Mouse (Mus musculus) mesoderm, embryonic 11.5 days (tissue): Measurements from ENCODE around the gene Glt8d2.
A peak's percentile ranks its signal among the peaks of the same experiment; 100 is the strongest.
"Not testable (repeated sequence)": the region's sequence is repeated elsewhere in the genome, so short reads cannot be mapped to it uniquely, and the experiment has no call there.

Experiments used
- DNase-seq: peaks from one replicate; pipeline ENCODE4 v3.0.0-alpha.2; 2012; ENCODE audit warnings: low read depth, low spot score

The Glt8d2 gene

DNA sequence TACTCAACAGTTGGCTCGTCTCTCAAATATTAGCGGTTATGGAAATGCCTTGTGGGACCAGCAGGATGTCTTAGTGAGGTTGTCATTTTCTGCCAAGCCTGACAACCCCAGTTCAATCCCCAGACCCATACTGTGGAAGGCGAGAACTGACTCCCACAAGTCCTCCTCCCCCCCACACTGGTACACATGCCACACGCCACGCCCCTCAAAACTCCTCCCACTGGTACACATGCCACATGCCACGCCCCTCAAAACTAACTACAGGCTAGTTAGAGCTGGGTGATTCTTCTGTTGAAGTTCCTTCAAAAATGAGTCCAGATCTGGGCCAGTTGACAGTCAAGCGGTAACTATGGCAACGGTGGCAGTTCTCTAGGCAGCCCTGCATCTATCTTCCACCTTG lies 44.4 kb downstream of the Glt8d2 start:
- DNase-seq: no peak

DNA sequence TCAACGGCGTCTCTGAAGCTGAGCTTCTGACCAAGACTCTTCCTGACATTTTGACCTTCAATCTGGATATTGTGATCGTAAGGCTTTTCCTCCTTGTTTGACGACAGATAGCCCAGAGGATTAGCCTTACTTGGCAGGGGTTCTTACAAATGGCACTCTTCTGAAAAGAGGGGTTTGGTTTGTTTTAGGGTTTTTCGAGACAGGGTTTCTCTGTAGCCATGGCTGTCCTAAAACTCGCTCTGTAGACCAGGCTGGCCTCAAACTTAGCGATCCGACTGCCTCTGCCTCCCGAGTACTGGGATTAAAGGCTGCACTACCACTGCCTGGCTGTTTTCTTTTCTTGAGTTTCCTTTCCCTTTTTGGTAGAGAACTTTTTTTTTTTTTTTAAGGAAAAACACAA lies 49.0 kb downstream of the Glt8d2 start:
- no peak for DNase-seq

DNA sequence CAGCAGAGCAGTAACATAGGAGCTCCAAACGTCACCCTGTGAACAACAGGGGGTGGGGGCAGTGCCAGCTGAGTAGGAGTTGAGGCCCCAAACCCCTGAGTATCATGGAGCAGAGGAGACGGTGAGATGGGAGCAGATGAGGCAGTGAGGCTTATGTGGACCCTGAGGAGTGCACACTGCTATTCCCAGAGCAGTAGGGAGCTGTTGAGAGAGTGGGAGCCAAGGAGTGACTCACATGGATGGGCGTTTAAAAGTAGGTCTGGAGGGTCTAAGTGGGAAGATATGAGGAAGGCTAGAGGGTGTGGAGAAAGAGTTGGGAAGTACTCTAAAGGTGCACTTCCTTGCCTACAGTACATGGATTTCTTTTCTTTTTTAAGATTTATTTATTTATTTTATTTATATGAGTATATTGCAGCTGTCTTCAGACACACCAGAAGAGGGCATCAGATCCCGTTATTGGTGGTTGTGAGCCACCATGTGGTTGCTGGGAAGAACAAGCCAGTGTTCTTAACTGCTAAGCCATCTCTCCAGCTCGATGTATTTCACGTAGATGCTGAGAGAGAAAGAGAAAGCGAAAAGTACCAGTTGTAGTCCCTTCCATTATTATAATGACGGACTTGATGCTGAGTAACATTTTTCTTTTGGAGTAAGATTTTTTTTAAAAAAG lies 51.3 kb downstream of the Glt8d2 start:
- DNase-seq: no peak

DNA sequence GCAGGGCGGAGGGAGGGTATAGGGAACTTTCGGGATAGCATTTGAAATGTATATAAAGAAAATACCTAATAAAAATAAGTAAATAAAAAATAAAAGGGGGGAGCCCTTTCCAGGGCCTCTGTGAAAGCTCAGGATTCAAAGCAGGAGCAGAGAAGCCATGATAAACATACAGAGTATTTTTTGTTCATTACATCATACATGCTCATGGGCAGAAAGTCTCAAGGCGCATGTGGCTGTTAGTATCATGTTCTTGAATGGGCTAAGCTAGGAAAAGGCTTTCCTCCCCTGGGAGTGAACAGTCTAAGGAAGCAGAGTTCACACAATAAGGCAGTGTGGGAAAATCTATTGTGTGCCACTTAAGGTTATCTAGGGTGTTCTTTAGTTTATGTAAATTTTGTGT lies 54.1 kb downstream of the Glt8d2 start:
- DNase-seq: no peak

DNA sequence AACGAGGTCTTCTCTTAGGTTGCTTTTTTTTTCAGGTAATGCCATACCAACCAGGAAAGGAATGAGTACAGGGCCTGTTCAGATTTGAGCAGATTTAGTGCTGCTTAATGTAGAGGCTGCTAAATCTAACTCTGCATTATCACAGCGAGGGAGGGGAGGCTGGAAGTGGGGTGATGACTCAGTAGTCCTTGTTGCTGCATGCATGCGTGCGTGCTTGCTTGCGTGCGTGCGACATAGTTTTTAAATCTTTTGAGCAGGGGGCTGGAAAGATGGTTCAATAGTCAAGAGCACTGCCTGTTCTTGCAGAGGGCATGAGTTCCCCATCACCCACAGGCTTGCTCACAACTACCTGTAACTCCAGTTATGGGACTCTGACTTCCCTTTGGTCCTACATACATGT lies 56.1 kb downstream of the Glt8d2 start:
- no peak for DNase-seq

DNA sequence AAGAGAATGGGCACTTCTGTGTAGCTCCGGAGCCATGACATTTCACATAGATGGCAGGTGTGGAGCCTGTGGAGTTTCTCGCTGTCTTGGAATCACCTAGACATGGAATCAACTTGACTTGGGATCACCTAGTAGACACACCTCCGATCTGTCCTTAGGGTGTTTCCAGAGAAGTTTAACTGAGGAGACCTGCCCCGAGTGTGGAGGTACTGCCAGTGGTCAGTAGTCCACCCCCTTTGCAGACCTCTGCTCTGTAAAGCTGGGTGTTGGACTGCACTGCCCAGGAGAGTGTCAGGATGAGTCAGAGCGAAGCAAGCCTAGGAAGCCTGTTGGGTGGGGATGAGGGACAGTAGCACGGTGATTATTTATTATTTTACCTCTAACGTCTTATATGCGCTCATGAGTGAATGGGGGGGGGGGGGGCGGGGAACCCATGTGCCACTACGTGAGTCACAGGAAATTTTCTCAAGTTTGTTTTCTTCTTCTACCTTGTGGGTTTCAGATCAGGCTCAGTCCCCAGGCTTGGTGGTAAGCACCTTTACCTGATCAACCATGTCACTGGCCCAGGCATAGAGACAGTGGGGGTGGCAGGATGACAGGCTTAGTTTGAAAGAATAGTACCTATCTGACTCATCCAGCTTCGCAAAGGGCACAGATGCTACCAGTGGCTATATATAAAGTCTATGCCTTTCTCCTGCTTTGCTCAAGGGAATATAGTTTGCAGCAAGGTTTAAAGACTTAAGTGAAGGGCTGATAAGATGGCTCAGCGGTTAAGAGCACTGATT lies 57.8 kb downstream of the Glt8d2 start:
- no peak for DNase-seq

DNA sequence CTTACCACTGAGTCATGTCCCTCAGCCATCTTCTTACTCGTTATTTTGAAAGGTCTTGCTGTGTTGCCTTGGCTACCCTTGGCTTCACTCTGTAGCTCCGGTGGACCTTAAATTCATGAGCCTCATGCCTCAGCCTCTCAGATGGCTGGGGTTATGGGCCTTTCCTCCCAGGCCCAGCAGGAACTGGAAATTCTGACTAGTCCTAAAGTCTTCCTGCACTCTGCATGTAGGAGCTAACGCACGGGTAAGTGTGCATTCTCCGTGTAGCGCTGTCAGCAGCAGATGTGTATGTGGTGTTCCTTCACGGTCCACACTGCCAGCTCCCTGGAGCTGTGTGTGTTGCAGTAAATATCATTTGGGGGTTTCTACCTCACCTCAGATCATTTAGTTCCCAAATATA lies 59.3 kb downstream of the Glt8d2 start:
- no peak for DNase-seq

DNA sequence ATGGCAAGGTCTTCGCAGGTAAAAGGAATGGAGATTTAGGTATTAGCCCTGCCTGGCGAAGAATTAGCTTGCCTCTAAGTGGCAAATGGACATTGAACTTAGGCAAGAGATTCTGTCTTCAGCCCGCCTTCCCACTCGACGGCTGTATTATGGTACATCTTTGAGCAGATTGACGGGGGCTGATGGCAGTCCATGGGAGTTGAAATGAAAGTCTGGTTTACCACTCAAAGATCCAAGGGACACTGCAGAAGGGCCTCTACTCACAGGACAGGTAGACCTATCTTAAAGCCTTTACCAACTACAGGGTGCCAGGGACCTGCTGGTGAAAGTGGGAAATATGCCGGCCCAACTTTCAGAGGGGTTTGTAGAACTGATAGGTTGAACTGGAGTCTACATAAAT lies 60.0 kb downstream of the Glt8d2 start:
- no peak for DNase-seq

DNA sequence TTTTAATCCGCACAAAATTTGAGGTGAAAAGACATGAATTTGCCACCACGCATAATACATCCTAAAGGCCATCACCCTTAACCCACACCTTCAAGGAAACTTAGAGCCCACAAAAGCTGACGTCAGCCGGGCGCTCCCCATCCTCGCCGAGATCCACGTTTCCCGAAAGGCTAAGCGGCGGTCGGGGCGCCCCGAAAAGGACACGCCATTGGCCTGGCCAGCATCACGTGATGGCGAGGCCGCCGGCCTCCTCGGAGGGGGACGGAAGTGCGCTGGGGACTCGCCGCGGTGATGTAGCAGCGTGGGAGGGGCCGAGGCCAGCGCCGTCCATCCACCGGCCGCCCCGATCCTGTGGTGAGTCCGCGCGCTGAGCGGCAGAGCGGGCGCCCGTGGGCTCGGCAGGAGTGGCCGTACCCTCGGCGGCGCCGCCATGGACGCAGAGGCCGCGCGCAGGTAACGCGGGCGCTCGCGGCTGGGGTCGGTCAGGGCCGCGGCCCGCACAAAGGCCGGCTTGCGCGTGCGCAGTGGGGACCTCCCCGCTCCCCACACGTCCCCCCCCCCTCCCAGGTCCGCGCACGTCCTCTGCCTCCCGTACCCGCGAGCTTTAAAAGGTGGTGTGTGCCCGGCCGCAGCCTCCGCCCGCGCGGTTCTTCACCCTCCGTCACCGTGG lies 60.7 kb downstream of the Glt8d2 start, which contains the start of gene Tdg:
Gene Tdg, plus strand, starts transcription at position 243 of the 670 bp plus-strand sequence.
- DNase-seq: peak; percentile 95

DNA sequence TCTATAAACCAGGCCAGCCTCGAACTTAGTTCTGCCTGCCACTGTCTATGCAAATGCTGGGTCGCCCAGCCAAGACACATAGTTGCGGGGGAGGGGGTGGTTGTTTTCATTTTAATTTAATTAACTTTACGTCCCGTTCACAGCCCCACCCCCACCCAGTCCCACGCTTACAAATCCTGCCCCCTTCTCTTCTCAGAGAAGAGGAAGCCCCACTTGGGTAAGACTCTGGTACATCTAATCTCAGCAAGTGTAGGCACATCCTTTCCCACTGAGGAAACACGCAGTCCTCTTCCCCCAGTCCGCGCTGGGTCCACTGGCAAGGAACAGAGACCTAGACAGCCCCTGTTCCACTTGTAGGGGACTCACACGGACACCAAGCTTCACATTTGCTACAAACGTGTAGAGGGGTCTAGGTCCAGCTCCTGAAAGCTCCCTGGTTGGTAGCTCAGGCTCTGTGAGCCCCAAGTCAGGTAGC lies 61.3 kb downstream of the Glt8d2 start:
- no peak for DNase-seq

DNA sequence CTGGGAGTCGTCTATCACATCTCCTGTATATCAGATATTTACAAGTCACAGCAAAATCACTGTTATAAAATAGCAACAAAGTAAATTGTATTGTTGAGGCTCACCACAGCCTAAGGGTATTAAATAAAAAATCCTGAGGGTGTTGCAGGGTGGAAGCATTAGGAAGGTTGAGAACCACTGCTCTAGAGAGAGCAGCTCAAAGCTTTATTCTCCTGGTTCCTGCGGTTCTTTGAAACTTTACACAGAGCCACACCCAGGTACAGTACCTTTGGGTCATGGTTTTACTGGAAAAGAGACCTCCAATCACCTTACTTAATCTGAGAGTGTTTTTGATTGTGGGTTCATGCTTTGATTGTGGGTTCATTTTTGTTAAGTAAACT lies 66.9 kb downstream of the Glt8d2 start:
- DNase-seq: not testable (repeated sequence)

DNA sequence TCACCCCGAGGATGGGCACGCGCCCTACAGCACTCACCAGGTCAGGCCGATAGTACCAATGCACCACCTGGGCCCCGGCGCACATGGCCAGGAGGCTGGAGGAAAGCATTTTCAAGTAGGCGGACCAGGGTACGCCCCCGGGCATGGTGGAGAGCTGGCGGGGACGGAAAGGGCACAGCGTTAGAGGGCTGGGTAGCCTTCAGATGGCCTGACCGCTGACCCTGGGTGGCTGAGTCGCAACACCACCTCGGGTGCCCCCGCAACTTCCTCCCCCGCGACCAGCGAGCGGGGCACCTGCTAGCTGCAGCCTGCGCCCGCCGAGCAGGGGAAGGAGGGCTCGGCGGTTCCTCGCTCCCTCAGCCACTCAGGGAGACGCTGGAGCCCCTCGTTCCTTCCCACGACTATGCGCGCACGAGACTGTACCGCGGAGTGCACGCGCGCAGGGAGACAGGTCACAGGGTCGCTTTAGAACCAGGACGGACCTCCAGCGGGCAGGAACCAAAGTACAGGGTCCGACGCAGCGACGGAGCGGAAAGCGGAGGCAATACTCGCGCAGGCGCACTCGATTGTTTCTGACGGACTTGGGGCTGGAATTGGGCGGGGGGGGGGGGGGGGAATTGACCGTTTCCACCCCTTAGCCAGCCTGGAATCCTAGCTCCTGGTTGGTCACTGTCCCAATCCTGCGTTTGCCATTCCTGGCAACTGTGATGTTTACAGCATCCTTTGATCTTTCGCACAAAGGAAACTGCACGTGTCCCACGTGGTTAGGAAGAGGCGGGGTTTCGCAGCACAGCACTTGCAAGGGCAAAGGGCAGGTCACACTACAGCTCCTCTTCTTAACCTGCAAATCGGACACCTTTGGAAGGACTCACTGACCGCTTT lies 67.5 kb downstream of the Glt8d2 start, which contains the start of gene 1190007I07Rik:
Gene 1190007I07Rik, minus strand, starts transcription at position 558 of the 882 bp plus-strand sequence.
- DNase-seq: peak; percentile 93

DNA sequence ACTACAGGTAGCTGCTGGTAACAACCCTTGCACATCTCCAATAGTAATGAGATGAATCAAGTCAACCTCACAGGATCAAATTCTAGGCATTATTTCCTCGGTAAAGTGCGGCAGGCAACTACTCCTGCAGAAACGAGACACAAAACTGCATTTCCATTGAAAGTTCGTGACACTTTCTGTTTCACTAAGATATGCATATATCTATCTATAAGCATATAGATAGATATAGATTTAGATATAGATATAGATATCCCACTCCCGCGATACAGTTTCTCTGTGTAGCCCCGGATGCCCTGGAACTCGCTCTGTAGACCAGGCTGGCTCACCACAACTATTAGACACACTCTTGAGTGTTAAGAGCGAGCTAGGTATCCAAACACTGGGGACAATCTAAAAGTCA lies 68.2 kb downstream of the Glt8d2 start:
- no peak for DNase-seq
